In the genomic region with DNA sequence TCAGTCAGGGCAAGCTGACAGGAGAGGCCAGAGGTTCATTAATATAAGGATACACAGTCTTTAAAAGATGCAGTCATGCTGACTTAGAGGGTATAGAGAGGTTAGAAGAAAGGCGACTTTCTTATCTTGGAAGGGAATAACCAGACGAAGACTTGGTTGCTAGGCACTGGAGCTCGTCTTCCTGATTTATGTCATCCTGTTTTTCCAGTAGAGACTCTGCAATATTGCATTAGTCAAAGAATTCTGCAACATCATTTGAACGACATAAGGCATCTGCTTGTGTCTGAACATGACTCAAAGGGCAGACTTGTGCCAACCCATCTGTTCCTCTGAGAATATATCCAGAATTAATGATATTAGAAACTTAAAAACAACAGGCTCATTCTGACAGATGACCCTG, we compare ENCODE assay signal across 13 mouse cellular contexts. TPM values are rescaled to one million over a fixed set of nuclear protein-coding genes. Genes with fewer than 3 reads are reported as not detected.
A peak's percentile ranks its signal among the peaks of the same experiment; 100 is the strongest.
DNase-seq lines count a peak whose midpoint lies in the region; ATAC-seq and TF ChIP-seq lines count a peak whose summit lies in the region.
"Had no signal": no experiment of that assay in that cellular context is flagged by ENCODE, and none has a peak within 500 bp of the region (broad histone marks: within the 10 kb centered on the region; RNA-seq: fewer than 3 reads in every experiment).

No protein-coding gene starts in this region.

- no peaks in the 10 kb centered on the region for H3K36me3 ChIP-seq in forebrain, embryonic 14.5 days (ENCODE audit: control insufficient read depth, insufficient read depth, low read length)
- H3K36me3 ChIP-seq in forebrain, embryonic 12.5 days (replicated peaks), result no peaks in the 10 kb centered on the region
- no peaks in the 10 kb centered on the region for H3K36me3 ChIP-seq in myocyte (ENCODE audit: control insufficient read depth, insufficient read depth)
- H3K36me3 ChIP-seq: G1E; heart, embryonic 15.5 days; hindbrain, embryonic 15.5 days had no signal

- WGBS in forebrain, embryonic 14.5 days, result 54% methylated on average over 4 of the region's 4 CpGs
- WGBS in forebrain, embryonic 12.5 days, result 83% methylated on average over 4 of the region's 4 CpGs

- no peaks in the 10 kb centered on the region for H3K79me2 ChIP-seq in myocyte (ENCODE audit: control insufficient read depth, insufficient read depth)

- no peaks in the 10 kb centered on the region for H3K9me3 ChIP-seq in forebrain, embryonic 14.5 days (replicated peaks; ENCODE audit: control insufficient read depth, low read length)
- no peaks in the 10 kb centered on the region for H3K9me3 ChIP-seq in forebrain, embryonic 12.5 days
- H3K9me3 ChIP-seq: heart, embryonic 15.5 days; hindbrain, embryonic 15.5 days had no signal

- H3K9ac ChIP-seq in forebrain, embryonic 14.5 days (ENCODE audit: low read length), result no peak overlapping the region
- no peak overlapping the region for H3K9ac ChIP-seq in forebrain, embryonic 12.5 days
- H3K9ac ChIP-seq: heart, embryonic 15.5 days; hindbrain, embryonic 15.5 days; liver, embryonic 14.5 days had no signal

- no peak overlapping the region for H3K4me3 ChIP-seq in forebrain, embryonic 14.5 days (ENCODE audit: low read depth, low read length)
- H3K4me3 ChIP-seq in forebrain, embryonic 12.5 days (replicated peaks), result no peak overlapping the region
- no peak overlapping the region for H3K4me3 ChIP-seq in cortical plate, adult 2 months (ENCODE audit: insufficient read depth, low read length)
- H3K4me3 ChIP-seq in myocyte, result no peak overlapping the region
- H3K4me3 ChIP-seq: heart, embryonic 15.5 days; hindbrain, embryonic 15.5 days had no signal

- TF ChIP-seq POLR2A in cortical plate, adult 2 months (IDR thresholded peaks at IDR 0.05; ENCODE audit: extremely low read depth, insufficient read depth, low read length), result no peak
- TF ChIP-seq POLR2A in myocyte (IDR thresholded peaks at IDR 0.05; ENCODE audit: insufficient read length, low read depth), result no peak

- TF ChIP-seq CTCF in cortical plate, adult 2 months (IDR thresholded peaks at IDR 0.05; ENCODE audit: extremely low read depth, insufficient read depth, low read length), result no peak

- H3K4me2 ChIP-seq in forebrain, embryonic 14.5 days (ENCODE audit: low read length), result no peak overlapping the region
- H3K4me2 ChIP-seq in forebrain, embryonic 12.5 days, result no peak overlapping the region
- peak overlapping the region; percentile 16 for H3K4me2 ChIP-seq in myocyte (ENCODE audit: low read depth)
- H3K4me2 ChIP-seq: heart, embryonic 15.5 days; hindbrain, embryonic 15.5 days had no signal

- DNase-seq in forebrain, embryonic 14.5 days (ENCODE audit: low spot score), result peak; percentile 53
- DNase-seq in layer of hippocampus, adult 18-20 months (ENCODE audit: low spot score in 2 of 2), result peak; percentile 35 to 89
- no peak for DNase-seq in layer of hippocampus, postnatal 25 days (ENCODE audit: extremely low spot score in 1 of 2, low spot score in 1 of 2)
- DNase-seq in thymus, postnatal 10 days (ENCODE audit: low spot score in 2 of 2), result no peak
- DNase-seq in right cerebral cortex, postnatal 14 days, result no peak
- DNase-seq: gastrocnemius, postnatal 14 days had no signal

- no peaks in the 10 kb centered on the region for H3K4me1 ChIP-seq in forebrain, embryonic 14.5 days (ENCODE audit: control insufficient read depth, insufficient read depth, low read length)
- H3K4me1 ChIP-seq in forebrain, embryonic 12.5 days, result peaks cover 9% of the 10 kb centered on the region
- peaks cover 2% of the 10 kb centered on the region; the same call in 1 of the 2 replicates for H3K4me1 ChIP-seq in cortical plate, adult 2 months (ENCODE audit: control insufficient read depth, insufficient read depth, low read length)
- H3K4me1 ChIP-seq: hindbrain, embryonic 15.5 days had no signal

- no peaks in the 10 kb centered on the region for H3K27me3 ChIP-seq in forebrain, embryonic 14.5 days (replicated peaks; ENCODE audit: control insufficient read depth, insufficient read depth, low read length)
- H3K27me3 ChIP-seq in forebrain, embryonic 12.5 days, result no peaks in the 10 kb centered on the region
- H3K27me3 ChIP-seq in myocyte (ENCODE audit: control insufficient read depth, insufficient read depth, insufficient read length), result no peaks in the 10 kb centered on the region
- H3K27me3 ChIP-seq: heart, embryonic 15.5 days; hindbrain, embryonic 15.5 days had no signal

- peak; percentile 40; the same call in 1 of the 2 replicates for ATAC-seq in forebrain, embryonic 14.5 days
- ATAC-seq in forebrain, embryonic 12.5 days (ENCODE audit: low FRiP score), result no peak

- no peak overlapping the region for H3K27ac ChIP-seq in forebrain, embryonic 14.5 days (ENCODE audit: low read depth, low read length)
- H3K27ac ChIP-seq in forebrain, embryonic 12.5 days, result no peak overlapping the region
- H3K27ac ChIP-seq in cortical plate, adult 2 months (ENCODE audit: insufficient read depth, low read length), result peak overlapping the region; percentile 9; the same call in 1 of the 2 replicates
- H3K27ac ChIP-seq: heart, embryonic 15.5 days; hindbrain, embryonic 15.5 days; liver, embryonic 14.5 days had no signal

- no peak overlapping the region for H3ac ChIP-seq in myocyte (ENCODE audit: control insufficient read depth, insufficient read length)

TF ChIP-seq in myocyte, 11 proteins besides CTCF, POLR2A, EP300 and RAD21:
- TF ChIP-seq TCF3 (IDR thresholded peaks at IDR 0.05; ENCODE audit: insufficient read length, low read depth) (no peak), CEBPB (IDR thresholded peaks at IDR 0.05; ENCODE audit: insufficient read depth, poor library complexity, severe bottlenecking) (0 out of 2 replicates have a peak, but pooled peaks have one; percentile 34)
TF ChIP-seq in myocyte: peak in this region for 1.

RNA-seq across cellular contexts. Expression of a gene that starts 16.6 kb away (rescaled TPM):
- polyA plus RNA-seq in forebrain, embryonic 14.5 days (2014; fragmentation: Nextera tagmentation; extraction: Ambion mirVana), result 63.3 and 68.3 TPM in 2 replicates
- 57.7 and 59.9 TPM in 2 replicates for polyA plus RNA-seq in forebrain, embryonic 12.5 days (2016; fragmentation: Nextera tagmentation; extraction: Ambion mirVana)
- total RNA-seq in layer of hippocampus, adult 18-20 months (2021), result 100 to 1,000 TPM; 376 to 382 TPM
- total RNA-seq in layer of hippocampus, postnatal 25 days (2021), result 100 to 1,000 TPM; 342 to 379 TPM
- 164 and 173 TPM in 2 replicates for polyA plus RNA-seq in cortical plate, adult 2 months (2012; rRNA removed)
- polyA plus RNA-seq in myocyte (2012; fragmentation: generic; extraction: Trizol), result 36.0 TPM

RNA-seq across cellular contexts. Expression of a gene that starts 45.2 kb away (rescaled TPM):
- 19.6 and 21.4 TPM in 2 replicates for polyA plus RNA-seq in forebrain, embryonic 14.5 days (2014; fragmentation: Nextera tagmentation; extraction: Ambion mirVana)
- 18.4 and 20.0 TPM in 2 replicates for polyA plus RNA-seq in forebrain, embryonic 12.5 days (2016; fragmentation: Nextera tagmentation; extraction: Ambion mirVana)
- 1 to 10 TPM; 5.0 to 7.9 TPM for total RNA-seq in layer of hippocampus, adult 18-20 months (2021)
- 1 to 10 TPM; 7.4 to 8.0 TPM for total RNA-seq in layer of hippocampus, postnatal 25 days (2021)
- polyA plus RNA-seq in cortical plate, adult 2 months (2012; rRNA removed), result 13.3 and 13.6 TPM in 2 replicates
- 3.0 TPM for polyA plus RNA-seq in myocyte (2012; fragmentation: generic; extraction: Trizol)

Comparison
In these comparisons a context has a peak if more than half of its experiments do, and no peak if none do; other contexts are left out.
1. DNase-seq: peak in forebrain, embryonic 14.5 days (single experiment) and layer of hippocampus, adult 18-20 months (2 of 2); none in layer of hippocampus, postnatal 25 days (0 of 2), thymus, postnatal 10 days (0 of 2) and right cerebral cortex, postnatal 14 days (single experiment).